Mouse (Mus musculus) neural tube, embryonic 13.5 days (tissue): Measurements from ENCODE around the gene Naglu. TPM values are rescaled to one million over a fixed set of nuclear protein-coding genes. Genes with fewer than 3 reads are reported as not detected.

ENCODE experiments used
- ATAC-seq: fragments of 200-750 bp; cut with Nextera tagmentation; 2 replicates; pipeline ENCODE4 v1.8.0; 2017; ENCODE audit warnings: low read depth, mild to moderate bottlenecking, moderate TSS enrichment, moderate library complexity
- H3K27ac ChIP-seq: fragments of 300-500 bp; sonication (generic); replicated peaks from 2 replicates; pipeline ENCODE4 v1.5.1; 2015; ENCODE audit warnings: moderate library complexity, mild to moderate bottlenecking, inconsistent platforms
- H3K27me3 ChIP-seq: fragments of 300-500 bp; sonication (generic); 2 replicates; pipeline ENCODE4 v1.6.1; 2015; ENCODE audit warnings: mild to moderate bottlenecking, inconsistent platforms
- H3K36me3 ChIP-seq: fragments of 300-500 bp; sonication (generic); 2 replicates; pipeline ENCODE4 v1.6.1; 2015; ENCODE audit warnings: mild to moderate bottlenecking, inconsistent platforms
- H3K4me1 ChIP-seq: fragments of 300-500 bp; sonication (generic); replicated peaks from 2 replicates; pipeline ENCODE4 v1.6.1; 2015; ENCODE audit warnings: inconsistent platforms
- H3K4me2 ChIP-seq: fragments of 300-500 bp; sonication (generic); 2 replicates; pipeline ENCODE4 v1.6.1; 2015; ENCODE audit warnings: inconsistent platforms, mild to moderate bottlenecking, moderate library complexity
- H3K4me3 ChIP-seq: fragments of 300-500 bp; sonication (generic); 2 replicates; pipeline ENCODE4 v1.5.1; 2015; ENCODE audit warnings: mild to moderate bottlenecking, inconsistent platforms
- H3K9ac ChIP-seq: fragments of 300-500 bp; sonication (generic); 2 replicates; pipeline ENCODE4 v1.6.1; 2015; ENCODE audit warnings: moderate library complexity, mild to moderate bottlenecking, inconsistent platforms
- H3K9me3 ChIP-seq: fragments of 300-500 bp; sonication (generic); 2 replicates; pipeline ENCODE4 v1.6.1; 2016; ENCODE audit warnings: inconsistent platforms
- WGBS: fragments of 180-500 bp; shearing (Covaris S2); methylation state at CpG from one replicate; pipeline ENCODE4 v1.1.7; 2015; 5-methylcytosine and 5-hydroxymethylcytosine counted together
- polyA plus RNA-seq: library from polyadenylated mRNA; unstranded; fragments of >200 nt; fragmentation: Nextera tagmentation; extraction: Ambion mirVana; gene quantifications from 2 replicates; pipeline ENCODE4 v1.2.1, GENCODE M21; 2015

The Naglu gene
- polyA plus RNA-seq, 1 experiment from 2014 or later = 9.0 TPM

- Histone ChIP-seq H3K4me1 (peaks cover 20% of the 10 kb centered on the region), H3K4me2 (no peak overlapping the region), H3K9ac (no peak overlapping the region), H3K27me3 (no peaks in the 10 kb centered on the region), H3K9me3 (no peaks in the 10 kb centered on the region), H3K4me3 (no peak overlapping the region), H3K27ac (peak overlapping the region; percentile 81), H3K36me3 (peaks cover 89% of the 10 kb centered on the region)
- no peak for ATAC-seq
- 67% methylated on average over 8 of the region's 8 CpGs for WGBS
These were observed 9.7 kb upstream of the Naglu start for GRCm38 (mm10) chr11:101060126-101060525.

- WGBS = 93% methylated on average over 5 of the region's 5 CpGs
These were observed 8.8 kb upstream of the Naglu start for GRCm38 (mm10) chr11:101061049-101061448.

GRCm38 (mm10) chr11:101062165-101062884 is 7.5 kb upstream of the Naglu start:
- H3K27me3 ChIP-seq = no peaks in the 10 kb centered on the region
- ATAC-seq = no peak
- H3K27ac ChIP-seq = no peak overlapping the region; the same call in 1 of the 2 replicates
- no peaks in the 10 kb centered on the region for H3K9me3 ChIP-seq
- H3K9ac ChIP-seq = no peak overlapping the region
- H3K4me1 ChIP-seq = peaks cover 33% of the 10 kb centered on the region
- 82% methylated on average over 12 of the region's 12 CpGs for WGBS
- H3K4me2 ChIP-seq = no peak overlapping the region
- H3K4me3 ChIP-seq = no peak overlapping the region
- peaks cover 67% of the 10 kb centered on the region for H3K36me3 ChIP-seq

More at GRCm38 (mm10) chr11:101061049-101061448, 8.8 kb upstream of the Naglu start:
- H3K4me3 ChIP-seq = no peak overlapping the region
- H3K9ac ChIP-seq = no peak overlapping the region
- H3K9me3 ChIP-seq = no peaks in the 10 kb centered on the region
- peak overlapping the region; percentile 81; the same call in 1 of the 2 replicates for H3K27ac ChIP-seq
- H3K27me3 ChIP-seq = no peaks in the 10 kb centered on the region
- peaks cover 20% of the 10 kb centered on the region for H3K4me1 ChIP-seq
- peaks cover 80% of the 10 kb centered on the region for H3K36me3 ChIP-seq
- no peak overlapping the region for H3K4me2 ChIP-seq
- no peak for ATAC-seq

- peaks cover 63% of the 10 kb centered on the region for H3K36me3 ChIP-seq
- no peak overlapping the region for H3K4me3 ChIP-seq
- 69% methylated on average over 14 of the region's 14 CpGs for WGBS
- no peaks in the 10 kb centered on the region for H3K9me3 ChIP-seq
- H3K4me2 ChIP-seq = no peak overlapping the region
- peaks cover 34% of the 10 kb centered on the region for H3K4me1 ChIP-seq
- ATAC-seq = no peak
- H3K27me3 ChIP-seq = no peaks in the 10 kb centered on the region
- peak overlapping the region; percentile 74 for H3K27ac ChIP-seq
- no peak overlapping the region for H3K9ac ChIP-seq
These were observed 6.7 kb upstream of the Naglu start for GRCm38 (mm10) chr11:101062971-101063675.

- Histone ChIP-seq H3K9me3 (no peaks in the 10 kb centered on the region), H3K9ac (no peak overlapping the region), H3K27me3 (no peaks in the 10 kb centered on the region), H3K4me3 (no peak overlapping the region), H3K4me2 (no peak overlapping the region), H3K4me1 (peaks cover 29% of the 10 kb centered on the region), H3K27ac (peak overlapping the region; percentile 74), H3K36me3 (peaks cover 56% of the 10 kb centered on the region)
- no peak for ATAC-seq
- WGBS = 55% methylated on average over 12 of the region's 12 CpGs
These were observed 6.0 kb upstream of the Naglu start for GRCm38 (mm10) chr11:101063676-101064327.

GRCm38 (mm10) chr11:101064462-101064861 is 5.3 kb upstream of the Naglu start:
- Histone ChIP-seq H3K4me1 (peaks cover 34% of the 10 kb centered on the region), H3K9me3 (no peaks in the 10 kb centered on the region), H3K36me3 (peaks cover 49% of the 10 kb centered on the region), H3K27ac (peak overlapping the region; percentile 74), H3K4me3 (no peak overlapping the region), H3K4me2 (no peak overlapping the region), H3K27me3 (no peaks in the 10 kb centered on the region), H3K9ac (no peak overlapping the region)
- 80% methylated on average over 4 of the region's 4 CpGs for WGBS
- ATAC-seq = no peak

- peaks cover 34% of the 10 kb centered on the region for H3K4me1 ChIP-seq
- H3K4me3 ChIP-seq = no peak overlapping the region
- WGBS = 95% methylated on average over 9 of the region's 9 CpGs
- no peak overlapping the region for H3K27ac ChIP-seq
- H3K36me3 ChIP-seq = peaks cover 44% of the 10 kb centered on the region
- H3K27me3 ChIP-seq = no peaks in the 10 kb centered on the region
- no peaks in the 10 kb centered on the region for H3K9me3 ChIP-seq
- no peak overlapping the region for H3K9ac ChIP-seq
- no peak for ATAC-seq
- no peak overlapping the region for H3K4me2 ChIP-seq
These were observed 4.8 kb upstream of the Naglu start for GRCm38 (mm10) chr11:101065002-101065401.

- H3K27me3 ChIP-seq = 0 out of 2 replicates have a peak, but pooled peaks cover 5% of the 10 kb centered on the region
- no peaks in the 10 kb centered on the region for H3K9me3 ChIP-seq
- no peak overlapping the region; the same call in 1 of the 2 replicates for H3K27ac ChIP-seq
- H3K4me3 ChIP-seq = peak overlapping the region; percentile 28
- H3K36me3 ChIP-seq = peaks cover 26% of the 10 kb centered on the region
- 21% methylated on average over 18 of the region's 18 CpGs for WGBS
- ATAC-seq = no peak
- H3K4me1 ChIP-seq = peaks cover 43% of the 10 kb centered on the region
- peak overlapping the region; percentile 54 for H3K4me2 ChIP-seq
- H3K9ac ChIP-seq = peak overlapping the region; percentile 55; the same call in 1 of the 2 replicates
These were observed 3.0 kb upstream of the Naglu start for GRCm38 (mm10) chr11:101066549-101067412.

GRCm38 (mm10) chr11:101070189-101070527 is 346 bp downstream of the Naglu start:
- H3K9me3 ChIP-seq = no peaks in the 10 kb centered on the region
- peak overlapping the region; percentile 89 for H3K9ac ChIP-seq
- ATAC-seq = peak; percentile 62
- 0 out of 2 replicates have a peak, but pooled peaks cover 11% of the 10 kb centered on the region for H3K27me3 ChIP-seq
- peak overlapping the region; percentile 81 for H3K27ac ChIP-seq
- H3K4me2 ChIP-seq = peak overlapping the region; percentile 97
- H3K4me3 ChIP-seq = peak overlapping the region; percentile 80
- H3K36me3 ChIP-seq = no peaks in the 10 kb centered on the region
- WGBS = under 1% methylated on average over 36 of the region's 36 CpGs
- peaks cover 29% of the 10 kb centered on the region for H3K4me1 ChIP-seq

GRCm38 (mm10) chr11:101070987-101071386 is 1.2 kb downstream of the Naglu start:
- Histone ChIP-seq H3K4me2 (peak overlapping the region; percentile 97), H3K27me3 (peaks cover 14% of the 10 kb centered on the region; the same call in 1 of the 2 replicates), H3K27ac (no peak overlapping the region), H3K4me1 (peaks cover 29% of the 10 kb centered on the region), H3K9me3 (no peaks in the 10 kb centered on the region), H3K36me3 (no peaks in the 10 kb centered on the region), H3K9ac (peak overlapping the region; percentile 89), H3K4me3 (peak overlapping the region; percentile 80)
- WGBS = 74% methylated on average over 6 of the region's 6 CpGs
- ATAC-seq = no peak

- Histone ChIP-seq H3K9me3 (no peaks in the 10 kb centered on the region), H3K36me3 (peaks cover 6% of the 10 kb centered on the region; the same call in 1 of the 2 replicates), H3K9ac (no peak overlapping the region), H3K4me3 (no peak overlapping the region), H3K27ac (no peak overlapping the region), H3K4me2 (no peak overlapping the region), H3K4me1 (peaks cover 20% of the 10 kb centered on the region), H3K27me3 (peaks cover 24% of the 10 kb centered on the region)
- WGBS = 75% methylated on average over 14 of the region's 14 CpGs
- ATAC-seq = no peak
These were observed 2.1 kb downstream of the Naglu start for GRCm38 (mm10) chr11:101071810-101072428.
